Mouse (Mus musculus) megakaryocyte-erythroid progenitor cell, adult 5 weeks (primary cell): ENCODE data around the gene Ddb1. TPM values are rescaled to one million over a fixed set of nuclear protein-coding genes. Genes with fewer than 3 reads are reported as not detected.

Experiments
- polyA plus RNA-seq: library from polyadenylated mRNA; stranded (reverse); fragments of >175 nt; gene quantifications from 2 replicates; pipeline ENCODE4 v1.2.3, GENCODE M21; 2012

Ddb1 gene
- 25.0 and 30.9 TPM in 2 replicates for polyA plus RNA-seq

GRCm38 (mm10) chr19:10605293-10605900 lies at the start of gene Ddb1, which contains the start of gene Tkfc:
Ddb1 (plus strand) TSS chr19:10605327.
Tkfc (minus strand) TSS chr19:10605654.

GRCm38 (mm10) chr19:10555624-10556510 lies 49.3 kb upstream of the Ddb1 start, which contains the start of gene Tmem216:
Tmem216 (minus strand) TSS chr19:10556238.

GRCm38 (mm10) chr19:10576690-10577561 lies 28.2 kb upstream of the Ddb1 start, which contains the start of the genes Cyb561a3 and Tmem138:
Cyb561a3 (plus strand) TSS chr19:10577172.
Tmem138 (minus strand) TSS chr19:10577362.

GRCm38 (mm10) chr19:10634106-10634871 lies 29.2 kb downstream of the Ddb1 start, which contains the start of gene Vwce:
Vwce (plus strand) TSS chr19:10634213.

GRCm38 (mm10) chr19:10677915-10678771 lies 73.0 kb downstream of the Ddb1 start, which contains the start of gene Pga5:
Pga5 (minus strand) TSS chr19:10678071.

Other genes starting within 250 kb of the Ddb1 start
- gene Syt7, start 216.2 kb upstream of the Ddb1 start, polyA plus RNA-seq: 0.04 TPM in 1 of 2 replicates, not detected in the other
- gene Lrrc10b, start 147.9 kb upstream of the Ddb1 start, polyA plus RNA-seq: 0.15 and 0.65 TPM in 2 replicates
- 0.28 and 0.36 TPM in 2 replicates for gene Ppp1r32, start 122.4 kb upstream of the Ddb1 start, polyA plus RNA-seq
- 62.2 and 67.2 TPM in 2 replicates for gene Cpsf7, start 80.1 kb upstream of the Ddb1 start, polyA plus RNA-seq
- gene Sdhaf2, start 79.2 kb upstream of the Ddb1 start, polyA plus RNA-seq: 3.7 and 4.1 TPM in 2 replicates
- gene Tmem216, start 49.1 kb upstream of the Ddb1 start, polyA plus RNA-seq: 2.2 and 2.6 TPM in 2 replicates
- gene Cyb561a3, start 28.2 kb upstream of the Ddb1 start, polyA plus RNA-seq: 11.6 and 15.2 TPM in 2 replicates
- gene Tmem138, start 28.0 kb upstream of the Ddb1 start, polyA plus RNA-seq: 4.8 and 5.1 TPM in 2 replicates
- 6.0 TPM in 2 replicates for gene Tkfc, start 327 bp downstream of the Ddb1 start, polyA plus RNA-seq
- gene Vwce, start 28.9 kb downstream of the Ddb1 start, polyA plus RNA-seq: 0.22 TPM in 2 replicates
- gene Pga5, start 72.7 kb downstream of the Ddb1 start, polyA plus RNA-seq: not detected in 2 replicates
- gene Vps37c, start 83.4 kb downstream of the Ddb1 start, polyA plus RNA-seq: 104 and 113 TPM in 2 replicates
- gene Cd5, start 133.7 kb downstream of the Ddb1 start, polyA plus RNA-seq: 0.34 and 0.37 TPM in 2 replicates
- gene Cd6, start 224.7 kb downstream of the Ddb1 start, polyA plus RNA-seq: 1.1 and 1.6 TPM in 2 replicates
- 2.4 and 2.5 TPM in 2 replicates for gene Slc15a3, start 234.4 kb downstream of the Ddb1 start, polyA plus RNA-seq